Comparison of ENCODE assay signal across 15 mouse cellular contexts in the genomic region with DNA sequence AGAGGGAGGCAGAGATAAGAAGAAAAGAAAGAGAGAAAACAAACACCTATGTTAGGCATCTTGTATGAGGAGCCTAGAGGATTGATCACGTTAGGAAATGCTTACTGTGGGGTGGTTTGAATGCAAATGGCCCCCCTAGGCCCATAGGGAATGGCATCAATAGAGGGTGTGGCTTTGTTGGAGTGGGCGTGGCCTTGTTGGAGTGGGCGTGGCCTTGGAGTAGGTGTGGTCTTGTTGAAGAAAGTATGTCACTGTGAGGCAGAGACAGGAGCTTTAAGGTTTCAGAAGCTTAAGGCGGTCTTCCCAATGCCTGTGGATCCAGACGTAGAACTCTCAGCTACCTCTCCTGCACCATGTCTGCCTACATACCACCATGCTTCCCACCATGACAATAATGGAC.
"Had no signal": no experiment of that assay in that cellular context is flagged by ENCODE, and none has a peak within 500 bp of the region (broad histone marks: within the 10 kb centered on the region; RNA-seq: fewer than 3 reads in every experiment).

No protein-coding gene starts in this region.

- H3K4me2 ChIP-seq: neural tube, embryonic 13.5 days; neural tube, embryonic 15.5 days; stomach, embryonic 15.5 days had no signal

- H3K4me1 ChIP-seq: neural tube, embryonic 13.5 days; neural tube, embryonic 15.5 days; stomach, embryonic 15.5 days had no signal

- H3K9ac ChIP-seq: neural tube, embryonic 13.5 days; neural tube, embryonic 15.5 days; stomach, embryonic 15.5 days had no signal

- H3K27me3 ChIP-seq: neural tube, embryonic 13.5 days; neural tube, embryonic 15.5 days; stomach, embryonic 15.5 days had no signal

- H3K9me3 ChIP-seq: neural tube, embryonic 13.5 days; neural tube, embryonic 15.5 days; stomach, embryonic 15.5 days had no signal

- H3K36me3 ChIP-seq: neural tube, embryonic 13.5 days; neural tube, embryonic 15.5 days; stomach, embryonic 15.5 days had no signal

- DNase-seq: retina, postnatal 1 day; right cerebral cortex, adult 18-20 months; right cerebral cortex, postnatal 14 days; right cerebral cortex, postnatal 25 days; right cerebral cortex, postnatal 4 days; thymus, adult 18-20 months; thymus, adult 2 months; thymus, postnatal 14 days; thymus, postnatal 25 days; thymus, postnatal 36 days; thymus, postnatal 4 days had no signal

- H3K27ac ChIP-seq: neural tube, embryonic 13.5 days; neural tube, embryonic 15.5 days; stomach, embryonic 15.5 days; stomach, postnatal 0 days had no signal

- H3K4me3 ChIP-seq: neural tube, embryonic 13.5 days; neural tube, embryonic 15.5 days; stomach, embryonic 15.5 days had no signal
